Mouse (Mus musculus) layer of hippocampus, adult 9-11 months (tissue): ENCODE measurements at regions not wholly inside any gene's neighbourhood (a gene's known extent, or its start where the extent isn't known, plus 50 kb on each side); places are given as distances from the start of the nearest gene placed in this dataset.
A peak's percentile ranks its signal among the peaks of the same experiment; 100 is the strongest.

ENCODE experiments used
- DNase-seq: peaks from one replicate; pipeline ENCODE4 v3.0.0; 2022

- no peak for DNase-seq
These were observed 81.9 kb upstream of the Rbpj start for GRCm38 (mm10) chr5:53384026-53384425.

- no peak for DNase-seq
These were observed 80.3 kb upstream of the Rbpj start for GRCm38 (mm10) chr5:53385513-53386148.

GRCm38 (mm10) chr5:53393571-53393970 lies 72.4 kb upstream of the Rbpj start:
- no peak for DNase-seq

- DNase-seq, result no peak
These were observed 71.4 kb upstream of the Rbpj start for GRCm38 (mm10) chr5:53394560-53394959.

GRCm38 (mm10) chr5:53398428-53399058 lies 67.4 kb upstream of the Rbpj start:
- no peak for DNase-seq

- DNase-seq, result peak; percentile 27
These were observed 64.9 kb upstream of the Rbpj start for GRCm38 (mm10) chr5:53401093-53401492.

- no peak for DNase-seq
These were observed 63.9 kb upstream of the Rbpj start for GRCm38 (mm10) chr5:53402022-53402421.

GRCm38 (mm10) chr5:53402619-53403151 lies 63.3 kb upstream of the Rbpj start:
- DNase-seq, result peak; percentile 25

GRCm38 (mm10) chr5:53405929-53406328 lies 60.0 kb upstream of the Rbpj start:
- no peak for DNase-seq

- DNase-seq, result no peak
These were observed 58.3 kb upstream of the Rbpj start for GRCm38 (mm10) chr5:53407646-53408045.

- no peak for DNase-seq
These were observed 57.7 kb upstream of the Rbpj start for GRCm38 (mm10) chr5:53408235-53408634.

GRCm38 (mm10) chr5:53409740-53410139 lies 56.2 kb upstream of the Rbpj start:
- no peak for DNase-seq

GRCm38 (mm10) chr5:53412391-53413075 lies 53.4 kb upstream of the Rbpj start:
- DNase-seq, result no peak

GRCm38 (mm10) chr5:53413677-53414076 lies 52.3 kb upstream of the Rbpj start:
- DNase-seq, result no peak

- no peak for DNase-seq
These were observed 50.5 kb upstream of the Rbpj start for GRCm38 (mm10) chr5:53415472-53415871.
